Mouse (Mus musculus) heart, postnatal 0 days (tissue): Measurements from ENCODE around the gene Ntf5.

Experiments
- CTCF ChIP-seq: IDR thresholded peaks from 2 replicates; pipeline ENCODE4 v1.5.1; 2016; ENCODE audit warnings: antibody characterized with exemption, control low read depth, low read depth
- EP300 ChIP-seq: IDR thresholded peaks from 2 replicates; pipeline ENCODE4 v1.6.1; 2016; ENCODE audit warnings: antibody characterized with exemption, low read depth

DNA sequence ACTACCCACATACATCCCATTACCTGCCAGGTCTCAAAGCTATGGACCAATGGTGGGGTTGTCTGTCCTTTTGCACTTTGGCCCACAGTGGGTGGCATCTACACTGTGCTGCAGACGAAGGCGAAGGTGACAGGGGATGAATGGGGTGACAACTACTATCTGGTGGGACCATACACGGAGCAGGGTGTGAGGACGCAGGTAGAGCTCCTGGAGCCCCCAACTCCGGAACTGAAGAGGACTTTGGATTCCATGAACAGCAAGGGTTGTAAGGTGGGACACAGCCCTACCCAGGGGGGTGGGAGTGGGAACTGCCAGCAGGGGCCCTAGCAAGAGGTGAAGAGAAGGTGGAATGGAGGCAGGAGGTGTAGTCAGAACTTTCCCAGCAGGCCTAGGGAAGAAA is 22.9 kb downstream of the Ntf5 start:
- TF ChIP-seq CTCF (no peak), EP300 (no peak)
